Mouse (Mus musculus) midbrain, embryonic 16.5 days (tissue): Measurements from ENCODE around the gene Zbtb48. TPM values are rescaled to one million over a fixed set of nuclear protein-coding genes. Genes with fewer than 3 reads are reported as not detected.
"Not testable (repeated sequence)": the region's sequence is repeated elsewhere in the genome, so short reads cannot be mapped to it uniquely, and the experiment has no call there.

Experiments
- ATAC-seq: fragments of 200-750 bp; cut with Nextera tagmentation; 2 replicates; pipeline ENCODE4 v1.8.0; 2017; ENCODE audit warnings: moderate TSS enrichment
- H3K27ac ChIP-seq: fragments of 300-500 bp; sonication (generic); 2 replicates; pipeline ENCODE4 v1.5.1; 2014; ENCODE audit warnings: mild to moderate bottlenecking, low read length, mixed read lengths
- H3K27me3 ChIP-seq: fragments of 300-500 bp; sonication (generic); 2 replicates; pipeline ENCODE4 v1.6.1; 2014; ENCODE audit warnings: low read depth, low read length, mixed read lengths; ENCODE audit not compliant: control insufficient read depth, insufficient read depth
- H3K36me3 ChIP-seq: fragments of 300-500 bp; sonication (generic); 2 replicates; pipeline ENCODE4 v1.6.1; 2014; ENCODE audit warnings: mild to moderate bottlenecking, low read length, moderate library complexity, mixed read lengths; ENCODE audit not compliant: control insufficient read depth, insufficient read depth
- H3K4me1 ChIP-seq: fragments of 300-500 bp; sonication (generic); 2 replicates; pipeline ENCODE4 v1.6.1; 2014; ENCODE audit warnings: mild to moderate bottlenecking, low read length, mixed read lengths; ENCODE audit not compliant: control insufficient read depth, insufficient read depth
- H3K4me2 ChIP-seq: fragments of 300-500 bp; sonication (generic); 2 replicates; pipeline ENCODE4 v1.6.1; 2014; ENCODE audit warnings: mild to moderate bottlenecking, low read length, mixed read lengths
- H3K4me3 ChIP-seq: fragments of 300-500 bp; sonication (generic); 2 replicates; pipeline ENCODE4 v1.5.1; 2014; ENCODE audit warnings: low read depth, mild to moderate bottlenecking, low read length, moderate library complexity, mixed read lengths
- H3K9ac ChIP-seq: fragments of 300-500 bp; sonication (generic); 2 replicates; pipeline ENCODE4 v1.6.1; 2014; ENCODE audit warnings: low read depth, low read length, mixed read lengths
- H3K9me3 ChIP-seq: fragments of 300-500 bp; sonication (generic); replicated peaks from 2 replicates; pipeline ENCODE4 v1.6.1; 2014; ENCODE audit warnings: mild to moderate bottlenecking, low read length, mixed read lengths; ENCODE audit not compliant: control insufficient read depth, poor library complexity, severe bottlenecking
- WGBS: fragments of 180-500 bp; shearing (Covaris S2); extraction: QIAGEN DNeasy Blood & Tissue Kit; methylation state at CpG from one replicate; pipeline ENCODE4 v1.1.7; 2014; 5-methylcytosine and 5-hydroxymethylcytosine counted together
- polyA plus RNA-seq: library from polyadenylated mRNA; unstranded; fragments of >200 nt; fragmentation: Nextera tagmentation; extraction: Ambion mirVana; gene quantifications from 2 replicates; pipeline ENCODE4 v1.2.1, GENCODE M21; 2015

Zbtb48 gene
- polyA plus RNA-seq, 1 experiment from 2014 or later = 19.3 TPM

- 0 out of 2 replicates have a peak, but pooled peaks have one; percentile 16 for ATAC-seq
- H3K27ac ChIP-seq = peak within 1 kb of the TSS; percentile 36; the same call in 1 of the 2 replicates
- peak within 1 kb of the TSS; percentile 91 for H3K9ac ChIP-seq
- peak within 1 kb of the TSS; percentile 98 for H3K4me2 ChIP-seq
- H3K4me3 ChIP-seq = peak within 1 kb of the TSS; percentile 96
- peaks cover 11% of the 10 kb centered on the region for H3K36me3 ChIP-seq
- no peaks in the 10 kb centered on the region for H3K27me3 ChIP-seq
- 56% methylated on average over 10 of the region's 10 CpGs for WGBS
- H3K4me1 ChIP-seq = peaks cover 9% of the 10 kb centered on the region
- no peaks in the 10 kb centered on the region for H3K9me3 ChIP-seq
Observed at GRCm38 (mm10) chr4:152038225-152038984, 10.9 kb upstream of the Zbtb48 start, which contains the start of gene Tas1r1. Tas1r1 (minus strand) TSS chr4:152038568.

- 89% methylated on average over 6 of the region's 6 CpGs for WGBS
- not testable (repeated sequence) for ATAC-seq, H3K9me3 ChIP-seq, H3K4me2 ChIP-seq, H3K36me3 ChIP-seq, H3K27me3 ChIP-seq, H3K4me3 ChIP-seq, H3K4me1 ChIP-seq, H3K9ac ChIP-seq, H3K27ac ChIP-seq
Observed at GRCm38 (mm10) chr4:152036464-152036863, 9.0 kb upstream of the Zbtb48 start.

- 90% methylated on average over 13 of the region's 13 CpGs for WGBS
- H3K4me3 ChIP-seq = no peak overlapping the region
- H3K27ac ChIP-seq = no peak overlapping the region
- H3K4me1 ChIP-seq = peaks cover 16% of the 10 kb centered on the region
- no peaks in the 10 kb centered on the region for H3K27me3 ChIP-seq
- no peak for ATAC-seq
- H3K9ac ChIP-seq = no peak overlapping the region
- no peaks in the 10 kb centered on the region for H3K36me3 ChIP-seq
- H3K9me3 ChIP-seq = no peaks in the 10 kb centered on the region
- no peak overlapping the region for H3K4me2 ChIP-seq
Observed at GRCm38 (mm10) chr4:152032922-152033321, 5.5 kb upstream of the Zbtb48 start.

GRCm38 (mm10) chr4:152029997-152030396, 2.5 kb upstream of the Zbtb48 start:
- Histone ChIP-seq H3K9ac (no peak overlapping the region), H3K27ac (no peak overlapping the region), H3K4me3 (no peak overlapping the region), H3K4me1 (peaks cover 36% of the 10 kb centered on the region), H3K4me2 (0 out of 2 replicates have a peak overlapping the region, but pooled peaks have one; percentile 3), H3K36me3 (no peaks in the 10 kb centered on the region), H3K27me3 (no peaks in the 10 kb centered on the region), H3K9me3 (no peaks in the 10 kb centered on the region)
- no peak for ATAC-seq
- 62% methylated on average over 4 of the region's 4 CpGs for WGBS

- Histone ChIP-seq H3K4me1 (peaks cover 45% of the 10 kb centered on the region), H3K4me2 (peak overlapping the region; percentile 93; the same call in 1 of the 2 replicates), H3K9ac (no peak overlapping the region), H3K27me3 (no peaks in the 10 kb centered on the region), H3K36me3 (no peaks in the 10 kb centered on the region), H3K4me3 (no peak overlapping the region), H3K27ac (no peak overlapping the region), H3K9me3 (no peaks in the 10 kb centered on the region)
- no peak for ATAC-seq
- WGBS = 37% methylated on average over 5 of the region's 5 CpGs
Observed at GRCm38 (mm10) chr4:152029087-152029486, 1.6 kb upstream of the Zbtb48 start.

- no peaks in the 10 kb centered on the region for H3K36me3 ChIP-seq
- H3K4me1 ChIP-seq = peaks cover 49% of the 10 kb centered on the region
- H3K4me2 ChIP-seq = peak overlapping the region; percentile 93
- H3K27ac ChIP-seq = no peak overlapping the region
- H3K9me3 ChIP-seq = no peaks in the 10 kb centered on the region
- no peaks in the 10 kb centered on the region for H3K27me3 ChIP-seq
- no peak for ATAC-seq
- 63% methylated on average over 15 of the region's 15 CpGs for WGBS
- H3K9ac ChIP-seq = peak overlapping the region; percentile 73
- H3K4me3 ChIP-seq = peak overlapping the region; percentile 80
Observed at GRCm38 (mm10) chr4:152028456-152028855, 985 bp upstream of the Zbtb48 start.

GRCm38 (mm10) chr4:152026751-152027508, 541 bp downstream of the Zbtb48 start:
- WGBS = 2% methylated on average over 33 of the region's 41 CpGs
- Histone ChIP-seq H3K36me3 (peaks cover 13% of the 10 kb centered on the region; the same call in 1 of the 2 replicates), H3K4me2 (peak overlapping the region; percentile 99), H3K4me1 (peaks cover 49% of the 10 kb centered on the region), H3K4me3 (peak overlapping the region; percentile 80), H3K27ac (peak overlapping the region; percentile 79), H3K9me3 (no peaks in the 10 kb centered on the region), H3K27me3 (no peaks in the 10 kb centered on the region), H3K9ac (peak overlapping the region; percentile 84)
- ATAC-seq = peak; percentile 73

- Histone ChIP-seq H3K4me1 (peaks cover 44% of the 10 kb centered on the region), H3K27ac (no peak overlapping the region), H3K36me3 (peaks cover 34% of the 10 kb centered on the region), H3K4me2 (no peak overlapping the region), H3K27me3 (no peaks in the 10 kb centered on the region), H3K4me3 (no peak overlapping the region), H3K9me3 (no peaks in the 10 kb centered on the region), H3K9ac (no peak overlapping the region)
- ATAC-seq = no peak
- 91% methylated on average over 11 of the region's 11 CpGs for WGBS
Observed at GRCm38 (mm10) chr4:152024525-152024924, 2.9 kb downstream of the Zbtb48 start.

GRCm38 (mm10) chr4:152022506-152022905, 5.0 kb downstream of the Zbtb48 start:
- Histone ChIP-seq H3K9me3 (no peaks in the 10 kb centered on the region), H3K9ac (no peak overlapping the region), H3K27me3 (no peaks in the 10 kb centered on the region), H3K4me2 (no peak overlapping the region), H3K27ac (no peak overlapping the region), H3K4me1 (peaks cover 32% of the 10 kb centered on the region), H3K36me3 (peaks cover 42% of the 10 kb centered on the region), H3K4me3 (no peak overlapping the region)
- WGBS = 86% methylated on average over 8 of the region's 8 CpGs
- ATAC-seq = no peak
